Mouse (Mus musculus): ENCODE measurements at regions not wholly inside any gene's neighbourhood (a gene's known extent, or its start where the extent isn't known, plus 50 kb on each side); places are given as distances from the start of the nearest gene placed in this dataset.
A peak's percentile ranks its signal among the peaks of the same experiment; 100 is the strongest.

- no peak for DNase-seq (ENCODE audit: low read depth)
These were observed 327.0 kb upstream of the Bche start for GRCm38 (mm10) chr3:74035200-74035599.

GRCm38 (mm10) chr3:74019501-74019900 lies 311.3 kb upstream of the Bche start:
- DNase-seq (ENCODE audit: low read depth) = peak; percentile 28
- no peak for TF ChIP-seq POLR2A (IDR thresholded peaks at IDR 0.05; ENCODE audit: borderline replicate concordance, extremely low read depth, insufficient read depth, insufficient read length, poor library complexity, severe bottlenecking)
- TF ChIP-seq CTCF (IDR thresholded peaks at IDR 0.05; ENCODE audit: borderline replicate concordance, extremely low read depth, insufficient read depth, insufficient read length) = no peak

More at GRCm38 (mm10) chr3:74035200-74035599, 327.0 kb upstream of the Bche start:
- TF ChIP-seq POLR2A (IDR thresholded peaks at IDR 0.05; ENCODE audit: borderline replicate concordance, extremely low read depth, insufficient read depth, insufficient read length, poor library complexity, severe bottlenecking) (no peak), CTCF (IDR thresholded peaks at IDR 0.05; ENCODE audit: borderline replicate concordance, extremely low read depth, insufficient read depth, insufficient read length) (no peak)

Measured in brain, embryonic 14.5 days (tissue).